Mouse (Mus musculus) liver, embryonic 14.5 days (tissue): Measurements from ENCODE around the gene Rnd2.

Experiments
- CTCF ChIP-seq: IDR thresholded peaks from 2 replicates; pipeline ENCODE4 v1.5.1; 2016; ENCODE audit warnings: antibody characterized with exemption, low read depth, control low read depth
- EP300 ChIP-seq: IDR thresholded peaks from 2 replicates; pipeline ENCODE4 v1.6.1; 2016; ENCODE audit warnings: antibody characterized with exemption, low read depth

GRCm38 (mm10) chr11:101472336-101472735, 7.5 kb downstream of the Rnd2 start:
- TF ChIP-seq CTCF (no peak), EP300 (no peak)
